Mouse (Mus musculus) right cerebral cortex, postnatal 4 days (tissue): ENCODE results near the gene Rassf8.

Experiments used
- DNase-seq: peaks from one replicate; pipeline ENCODE4 v3.0.0-alpha.2; 2022

The Rassf8 gene

DNA sequence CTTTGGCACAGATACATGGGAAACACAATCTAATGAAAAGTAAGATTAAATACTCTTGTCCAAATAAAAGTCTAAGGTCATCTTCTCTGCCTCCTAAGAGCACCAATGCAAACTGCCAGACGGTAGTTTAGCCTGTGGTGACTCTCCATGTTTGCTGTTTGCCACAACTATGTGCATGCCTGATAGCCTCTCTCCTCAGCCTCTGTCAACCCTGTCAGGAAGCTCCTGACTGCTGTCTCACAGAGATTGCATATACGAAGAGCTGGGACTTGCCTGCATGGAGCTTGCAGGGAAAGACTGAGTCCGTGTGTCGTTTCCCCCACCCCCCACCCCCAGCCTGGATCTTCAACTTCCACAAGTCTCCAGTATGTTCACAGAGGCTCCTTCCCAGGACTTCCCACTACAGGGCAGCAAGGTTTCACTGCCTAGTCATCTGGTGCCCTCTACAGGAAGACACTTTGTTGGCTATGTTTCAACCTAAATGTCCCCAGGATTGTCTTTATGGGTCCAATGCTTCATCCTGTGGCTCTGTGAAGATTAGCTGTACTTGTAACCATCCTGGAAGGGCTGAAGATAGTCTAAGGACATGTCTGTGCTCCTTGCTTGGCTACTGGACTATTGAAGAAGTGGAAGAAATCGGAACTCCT lies 77.2 kb downstream of the Rassf8 start:
- no peak for DNase-seq

DNA sequence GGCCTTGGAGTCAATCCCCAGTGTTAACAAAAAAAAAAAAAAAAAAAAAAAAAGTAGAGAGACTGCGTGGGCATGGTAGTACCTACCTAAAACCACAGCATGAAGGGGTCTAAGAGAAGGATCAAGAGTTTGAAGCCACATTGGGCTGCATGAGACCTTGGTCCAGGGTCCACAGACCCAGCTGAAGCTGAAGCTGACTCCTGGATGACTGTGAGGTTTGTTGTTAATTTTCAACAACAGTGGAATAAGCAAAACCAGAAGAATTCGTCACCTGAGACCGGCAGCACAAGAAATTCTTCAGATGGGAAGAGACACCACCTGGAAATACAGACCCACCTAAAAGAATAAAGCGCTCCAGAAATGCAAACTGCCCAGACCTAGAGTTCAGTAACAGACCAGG lies 79.8 kb downstream of the Rassf8 start:
- DNase-seq = no peak

DNA sequence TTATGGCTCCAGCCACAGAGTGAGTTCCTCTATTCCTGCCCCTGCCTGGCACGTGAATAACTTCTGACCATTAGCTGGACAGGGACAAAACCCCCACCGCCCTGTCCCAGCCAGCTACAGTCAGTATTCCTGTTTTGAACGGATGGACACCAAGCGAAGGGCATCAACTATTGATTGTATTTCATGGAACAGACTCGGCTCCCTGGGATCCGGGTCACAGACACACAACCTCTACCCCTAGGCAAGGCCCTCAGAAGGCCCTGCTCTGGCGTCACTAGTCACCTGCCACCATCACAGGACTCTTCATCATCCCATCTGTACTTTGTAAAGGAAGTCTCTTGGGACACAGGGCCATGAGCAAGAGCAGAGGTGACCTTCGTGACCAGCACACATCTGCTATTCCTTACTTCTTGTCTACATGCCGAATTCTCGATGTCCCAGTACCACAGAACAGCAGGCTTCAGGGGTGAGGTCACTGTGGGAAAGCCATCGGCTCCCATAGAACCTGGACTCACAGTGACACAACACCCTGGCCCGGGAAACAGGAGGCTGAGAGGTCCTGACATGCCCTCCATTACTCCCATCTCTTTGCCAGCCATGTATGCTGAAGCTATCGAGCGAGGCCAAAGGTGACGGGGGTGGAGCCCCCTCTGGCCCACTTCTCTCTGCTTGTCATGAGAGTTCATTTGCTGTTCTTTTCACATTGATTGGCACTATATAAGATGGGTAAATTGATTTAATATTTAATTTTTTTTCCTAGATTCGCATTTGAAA lies 82.7 kb downstream of the Rassf8 start:
- DNase-seq = no peak

DNA sequence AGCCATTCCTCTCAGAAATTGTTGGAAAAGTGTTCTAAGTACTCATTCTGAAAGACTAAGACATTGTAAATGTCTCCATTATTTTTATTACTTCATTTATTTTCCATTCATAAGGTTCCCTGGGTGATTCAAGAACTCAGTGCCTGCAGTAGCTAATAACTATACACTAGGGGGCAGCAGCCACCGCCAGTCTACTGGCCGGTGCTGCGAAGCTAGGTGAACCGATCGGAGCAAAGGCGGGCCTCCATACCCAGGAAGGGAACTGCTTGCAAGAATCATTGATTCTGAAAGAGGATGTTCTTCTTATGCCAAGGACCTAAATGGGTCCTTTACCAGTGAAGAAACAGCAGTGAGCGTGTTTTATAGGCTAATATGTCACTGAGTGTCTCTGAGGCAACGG lies 83.6 kb downstream of the Rassf8 start:
- DNase-seq = peak; percentile 72

DNA sequence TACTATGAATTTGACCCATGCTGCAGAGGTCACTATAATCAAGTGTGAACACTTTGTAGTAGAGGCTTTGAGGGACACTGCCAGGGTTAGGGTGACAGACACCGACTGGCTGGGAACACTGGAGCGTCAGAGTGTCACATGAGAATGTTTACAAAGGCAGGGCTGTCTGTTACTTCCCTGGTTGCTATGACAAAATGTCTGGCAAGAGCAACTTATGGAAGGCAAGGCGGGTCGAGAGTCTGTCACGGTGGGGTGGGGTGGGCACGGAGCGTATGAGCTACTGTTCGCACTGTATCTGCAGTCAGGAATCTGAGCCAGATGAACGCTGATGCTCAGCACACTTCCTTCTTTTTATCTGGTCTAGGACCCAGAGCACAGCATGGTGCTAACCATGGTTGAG lies 84.1 kb downstream of the Rassf8 start:
- no peak for DNase-seq

DNA sequence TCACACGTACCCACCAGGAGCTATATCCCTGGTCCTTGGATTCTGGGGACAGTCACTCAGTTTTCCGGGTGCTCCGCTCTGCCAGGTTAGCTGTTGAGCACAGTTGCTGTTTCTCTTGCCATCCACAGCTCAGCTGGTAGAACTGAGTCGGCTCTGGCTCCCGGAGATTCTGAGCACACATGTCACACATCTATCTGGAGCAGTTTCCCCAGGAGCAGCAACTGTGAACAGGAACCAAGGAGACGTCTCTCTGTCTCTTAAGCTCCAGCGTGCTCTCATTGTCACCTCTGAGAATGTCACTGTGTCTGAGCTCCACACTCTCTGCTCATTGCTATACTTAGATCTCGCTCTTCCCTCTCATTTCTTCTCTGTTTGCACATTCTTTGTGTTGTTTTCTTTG lies 86.4 kb downstream of the Rassf8 start:
- DNase-seq = no peak

DNA sequence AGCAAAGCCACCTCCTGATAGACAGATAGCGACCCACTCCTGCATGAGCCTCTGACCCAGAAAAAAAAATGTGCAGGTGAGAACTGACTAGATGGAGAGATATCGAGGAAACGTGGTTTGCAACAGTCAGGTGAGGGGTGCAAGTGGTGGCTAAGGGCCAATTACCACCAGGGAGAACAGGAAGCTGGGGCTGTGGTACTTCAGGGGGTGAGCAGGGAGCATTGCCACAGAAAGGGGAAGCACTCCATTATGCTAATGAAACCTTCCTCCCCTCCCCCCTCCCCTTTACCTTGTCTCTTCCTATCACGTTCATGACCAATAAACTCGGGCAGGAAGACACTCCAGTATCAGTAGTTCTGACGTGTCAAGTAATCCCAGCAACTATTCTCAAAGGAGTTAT lies 88.8 kb downstream of the Rassf8 start:
- no peak for DNase-seq

DNA sequence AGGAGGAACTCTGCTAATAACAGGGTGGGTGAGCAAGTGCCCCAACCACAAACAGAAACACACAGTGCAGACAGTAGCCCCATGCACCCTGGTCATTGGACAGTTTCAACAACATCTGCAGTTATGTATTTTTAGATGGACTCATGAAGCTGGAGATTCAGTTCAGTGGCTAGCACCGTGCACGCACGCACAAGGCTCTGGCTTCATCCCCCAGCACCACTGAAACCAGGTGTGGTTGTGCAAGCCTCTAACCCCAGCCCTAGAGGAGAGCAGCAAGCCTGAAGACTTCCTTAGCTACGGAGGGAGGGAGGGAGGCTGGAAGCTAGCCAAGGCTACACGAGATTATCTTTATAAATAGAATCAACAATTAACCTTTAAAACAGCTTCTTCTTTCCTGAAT lies 99.1 kb downstream of the Rassf8 start:
- DNase-seq = no peak

DNA sequence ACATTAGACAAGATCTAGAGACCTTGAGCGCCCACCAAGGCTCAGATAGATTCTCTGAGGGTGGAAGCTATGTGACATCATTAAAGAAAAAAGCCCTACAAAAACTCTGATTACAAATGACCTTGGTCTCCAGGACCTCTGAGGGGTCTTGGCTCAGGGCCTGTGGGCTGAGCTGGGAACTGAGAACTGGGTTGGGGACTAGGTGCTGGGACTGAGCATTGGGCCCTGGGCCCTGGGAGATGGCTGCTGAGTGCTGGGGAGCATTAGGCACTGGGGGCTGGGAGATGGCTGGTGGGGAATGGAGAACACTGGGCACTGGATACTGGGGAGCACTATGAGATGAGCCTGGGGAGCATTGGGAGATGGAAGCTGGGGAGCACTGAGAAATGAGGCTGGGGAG lies 99.5 kb downstream of the Rassf8 start:
- no peak for DNase-seq

DNA sequence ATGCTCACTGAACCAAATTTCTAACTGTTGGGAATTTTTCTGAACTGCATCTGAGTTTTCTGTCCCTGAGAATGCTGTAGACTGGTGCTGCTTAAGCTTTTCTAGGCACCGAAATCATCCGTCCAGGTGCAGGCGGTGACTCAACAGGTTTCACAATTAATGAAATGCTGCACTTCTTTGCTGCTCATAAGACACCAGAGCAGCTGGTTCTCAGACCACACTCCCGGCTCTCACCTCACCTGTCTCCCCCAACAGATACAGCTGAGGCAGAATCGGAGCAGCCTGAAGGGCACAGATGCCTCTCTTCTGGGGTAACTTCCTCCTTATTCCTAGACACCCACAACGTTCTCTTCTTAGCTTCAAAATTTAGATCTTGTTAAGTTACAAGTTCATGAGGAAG lies 100.4 kb downstream of the Rassf8 start:
- no peak for DNase-seq

DNA sequence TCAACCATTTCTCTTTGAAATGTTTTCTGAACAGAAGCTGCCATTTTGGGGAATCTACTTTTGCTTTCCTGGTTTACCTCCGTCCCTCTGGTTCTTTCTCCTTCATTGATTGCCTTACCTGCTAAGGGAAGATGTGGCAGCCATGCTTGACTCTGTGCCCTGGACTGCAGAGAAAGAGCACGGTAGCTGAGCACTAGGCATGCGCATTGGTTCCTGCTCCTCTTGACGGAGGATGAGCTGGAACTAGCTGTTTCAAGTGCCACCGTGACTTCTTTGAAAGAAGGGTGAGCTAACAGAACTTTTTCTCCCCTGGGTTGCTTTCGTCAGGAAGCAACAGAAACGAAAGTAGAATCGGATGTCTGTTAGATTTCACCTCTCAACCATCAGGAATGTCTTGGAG lies 101.1 kb downstream of the Rassf8 start:
- no peak for DNase-seq

DNA sequence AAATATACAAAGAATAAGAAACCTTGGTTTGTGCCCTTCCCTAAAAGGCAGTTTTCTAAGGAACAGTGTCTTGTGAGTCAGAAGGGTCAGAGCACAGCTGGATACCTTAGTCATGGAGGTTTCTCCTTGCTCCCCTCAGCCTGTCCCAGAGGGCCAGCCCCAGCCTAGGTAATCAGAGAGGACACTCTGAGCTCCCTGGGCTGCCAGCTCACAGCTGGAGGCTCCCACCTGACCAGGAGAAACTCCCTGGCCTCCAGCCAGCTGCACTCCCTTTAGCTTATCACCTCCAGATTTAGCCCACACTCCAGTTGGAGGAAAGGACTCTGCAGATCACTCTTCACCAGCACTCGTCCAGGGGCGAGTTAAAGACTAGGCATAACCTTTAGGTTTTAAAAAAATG lies 104.2 kb downstream of the Rassf8 start:
- DNase-seq = peak; percentile 23

DNA sequence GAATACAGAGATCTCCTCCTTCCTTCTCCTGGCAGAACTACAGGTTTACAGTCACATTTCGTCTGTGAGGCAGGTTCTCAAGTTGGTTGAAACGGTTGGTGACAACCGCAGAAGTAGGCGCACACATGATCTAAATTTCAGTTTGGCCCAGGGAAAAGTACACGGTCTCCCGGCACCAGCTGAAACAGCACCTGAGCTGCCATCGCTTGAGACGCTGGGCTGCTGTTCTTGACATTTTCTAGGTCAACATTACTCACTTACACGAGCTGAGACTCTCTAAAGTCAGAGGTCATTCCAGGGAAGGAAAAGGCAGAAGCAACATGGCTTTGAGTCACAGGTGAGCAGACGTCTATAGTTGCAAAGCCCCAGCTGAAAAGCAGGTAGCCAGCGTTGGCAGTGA lies 105.4 kb downstream of the Rassf8 start:
- DNase-seq = no peak

DNA sequence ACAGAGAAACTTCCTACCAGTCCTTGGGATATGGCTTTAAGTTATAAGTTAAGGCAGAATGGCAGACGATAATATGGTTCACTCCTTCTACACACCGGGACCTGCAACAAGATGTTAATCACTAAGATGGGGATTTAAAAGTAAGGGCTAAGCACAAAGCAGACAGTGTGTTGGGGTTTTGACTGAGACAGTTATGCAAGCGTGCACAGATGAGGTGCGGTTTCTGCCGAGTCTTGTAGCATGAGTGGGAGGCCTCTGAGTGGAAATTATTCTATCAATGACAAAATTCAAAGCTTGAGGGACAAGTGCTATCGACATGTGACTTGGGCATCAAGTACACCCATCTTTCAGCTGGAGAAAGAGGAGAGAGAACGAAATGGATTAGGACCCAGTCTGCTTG lies 106.2 kb downstream of the Rassf8 start:
- no peak for DNase-seq

DNA sequence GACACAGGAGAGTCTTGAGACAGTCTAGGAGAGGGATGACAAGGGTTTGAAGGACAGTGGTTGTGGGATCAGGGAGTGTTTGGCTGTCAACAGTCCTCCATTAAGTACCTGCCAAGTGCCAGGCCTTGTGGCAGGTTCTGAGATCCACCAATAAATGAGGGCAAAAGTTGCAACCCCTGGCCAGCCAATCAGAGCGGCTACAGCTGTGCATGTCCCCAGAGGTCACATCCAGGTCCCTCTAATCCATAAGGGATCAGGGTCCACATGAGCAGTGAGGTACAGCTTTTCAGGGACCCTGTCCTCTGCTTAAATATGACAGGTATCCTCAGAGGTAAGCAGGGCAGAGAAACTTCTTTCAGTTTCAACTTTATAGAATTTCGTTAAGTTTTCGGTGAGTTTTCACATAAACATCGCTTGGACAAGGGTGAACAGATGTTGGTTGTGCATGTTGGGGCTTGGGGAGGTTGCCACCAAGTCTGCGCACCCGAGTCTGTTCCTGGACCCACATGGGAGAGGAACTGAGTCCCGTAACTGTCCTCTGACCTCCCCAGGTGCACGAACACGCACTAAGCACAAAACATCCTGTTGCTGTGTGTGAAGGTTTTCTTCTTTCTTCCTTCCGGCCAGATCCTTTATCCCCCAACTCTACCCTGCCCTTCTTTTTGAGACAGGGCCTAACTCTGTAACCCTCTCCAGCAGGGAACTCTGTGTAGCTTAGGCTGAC lies 107.0 kb downstream of the Rassf8 start:
- no peak for DNase-seq

DNA sequence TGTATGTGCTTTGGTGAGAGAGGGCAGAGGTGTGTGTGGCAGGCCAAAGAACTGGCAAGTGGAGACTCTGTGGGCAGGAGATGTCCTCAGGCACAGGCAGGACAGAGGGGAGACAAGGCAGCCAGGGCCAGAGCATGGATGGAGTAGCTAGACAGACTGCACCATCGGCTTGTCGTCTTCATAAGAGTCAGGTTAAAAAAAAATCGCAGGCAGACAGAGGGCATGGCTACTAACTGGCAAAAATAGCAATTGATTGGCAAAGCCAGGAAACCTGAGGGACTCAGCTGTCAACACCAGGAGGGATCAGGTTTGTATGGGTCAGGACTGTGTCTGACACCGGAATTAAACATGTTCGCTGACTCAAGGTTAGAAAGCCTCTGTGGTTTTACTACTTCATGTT lies 108.2 kb downstream of the Rassf8 start:
- DNase-seq = no peak

DNA sequence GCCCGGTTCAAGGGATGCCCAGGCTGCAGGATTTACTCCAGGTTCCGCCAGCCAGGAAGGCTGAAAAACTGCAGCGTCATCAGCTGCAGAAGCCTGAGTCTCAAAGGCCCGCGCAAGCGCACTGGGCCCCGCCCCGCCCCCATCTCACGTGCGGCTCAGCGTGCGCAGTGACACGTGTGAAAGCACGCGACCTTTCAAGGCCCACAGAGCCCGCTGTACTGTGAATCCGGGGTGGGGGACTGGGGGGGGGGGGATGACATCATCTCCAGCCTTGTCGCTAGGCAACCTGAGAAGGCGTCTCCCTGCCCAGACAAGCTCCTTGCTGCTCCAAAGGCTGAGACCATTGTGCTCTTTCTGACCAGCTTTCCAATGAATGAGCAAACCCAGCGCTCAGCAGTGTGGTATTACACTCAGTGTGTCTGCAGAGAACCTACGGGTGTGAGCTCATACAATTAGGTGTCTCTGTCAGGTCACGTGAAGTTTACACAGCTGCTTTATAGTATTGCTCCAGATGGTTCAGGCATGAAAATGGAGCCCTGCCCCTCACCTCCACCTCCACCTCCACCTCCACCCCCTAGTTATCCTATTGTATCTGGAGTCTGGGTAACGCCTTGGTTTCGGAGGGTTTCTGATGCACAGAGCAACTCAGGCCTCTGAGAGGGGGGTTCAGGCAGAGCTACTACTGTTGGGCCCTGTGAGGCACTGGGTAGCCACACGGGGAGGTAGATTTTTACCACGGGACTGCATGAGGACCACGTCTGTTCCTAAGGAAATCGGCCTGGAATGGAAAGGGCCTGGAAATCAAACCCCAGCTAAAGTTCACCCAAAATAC lies 109.4 kb downstream of the Rassf8 start:
- DNase-seq = peak; percentile 99

DNA sequence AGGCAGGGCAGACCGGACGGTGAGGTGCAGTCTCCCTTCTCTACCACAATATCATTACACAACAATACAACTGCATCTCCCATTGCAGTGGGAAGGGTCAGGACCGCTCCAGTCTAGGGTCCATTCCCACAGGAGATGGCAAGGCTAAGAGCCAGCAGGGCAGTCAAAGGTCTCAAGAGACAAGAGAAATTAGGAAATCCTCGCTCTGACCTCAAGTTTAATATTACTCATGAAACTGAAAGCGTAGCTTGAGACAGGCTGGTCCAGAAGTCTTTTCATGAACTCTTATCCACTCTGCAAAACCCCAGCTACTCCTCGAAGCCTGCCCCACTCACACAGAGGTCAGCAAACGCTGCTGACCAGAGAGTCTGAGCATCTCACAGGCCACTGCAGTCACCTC lies 110.9 kb downstream of the Rassf8 start:
- no peak for DNase-seq

DNA sequence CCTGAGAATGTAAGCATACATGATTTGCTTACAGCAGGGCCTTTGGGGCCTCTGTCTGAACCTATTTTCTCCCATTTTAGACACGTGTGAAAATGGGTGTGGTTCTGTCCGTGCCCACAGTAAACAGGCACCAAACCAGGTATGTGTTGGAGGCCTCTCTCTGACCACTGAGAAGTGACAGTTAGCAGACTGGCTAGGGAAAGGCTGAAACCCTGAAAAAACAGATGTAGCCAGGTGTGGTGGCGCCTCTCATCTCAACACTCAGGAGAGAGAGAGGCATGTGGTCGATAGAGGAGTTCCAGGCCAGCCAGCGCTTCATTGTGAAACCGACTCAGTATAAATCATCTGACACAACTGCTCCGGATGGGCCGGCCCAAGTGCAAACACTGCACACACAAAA lies 111.9 kb downstream of the Rassf8 start:
- no peak for DNase-seq

DNA sequence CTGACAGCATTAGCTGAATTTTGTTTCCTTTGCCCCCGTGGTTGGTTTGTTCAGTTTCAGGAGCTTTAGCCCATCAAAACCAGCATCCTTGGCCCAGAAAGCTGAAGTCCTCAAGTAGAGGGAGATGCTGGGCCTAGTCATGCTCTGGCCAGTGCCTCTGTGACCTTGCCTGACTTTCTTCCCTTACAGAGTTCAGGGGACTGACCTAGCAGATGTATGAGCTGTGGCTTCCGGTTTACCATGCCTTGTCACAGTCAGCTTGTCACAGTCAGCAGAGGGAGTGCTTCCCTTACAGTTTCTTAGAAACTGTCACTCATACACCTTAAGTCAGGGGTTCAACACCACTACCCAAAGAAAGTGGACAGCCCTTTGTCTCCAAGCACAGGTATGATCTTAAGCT lies 113.8 kb downstream of the Rassf8 start:
- DNase-seq = no peak

DNA sequence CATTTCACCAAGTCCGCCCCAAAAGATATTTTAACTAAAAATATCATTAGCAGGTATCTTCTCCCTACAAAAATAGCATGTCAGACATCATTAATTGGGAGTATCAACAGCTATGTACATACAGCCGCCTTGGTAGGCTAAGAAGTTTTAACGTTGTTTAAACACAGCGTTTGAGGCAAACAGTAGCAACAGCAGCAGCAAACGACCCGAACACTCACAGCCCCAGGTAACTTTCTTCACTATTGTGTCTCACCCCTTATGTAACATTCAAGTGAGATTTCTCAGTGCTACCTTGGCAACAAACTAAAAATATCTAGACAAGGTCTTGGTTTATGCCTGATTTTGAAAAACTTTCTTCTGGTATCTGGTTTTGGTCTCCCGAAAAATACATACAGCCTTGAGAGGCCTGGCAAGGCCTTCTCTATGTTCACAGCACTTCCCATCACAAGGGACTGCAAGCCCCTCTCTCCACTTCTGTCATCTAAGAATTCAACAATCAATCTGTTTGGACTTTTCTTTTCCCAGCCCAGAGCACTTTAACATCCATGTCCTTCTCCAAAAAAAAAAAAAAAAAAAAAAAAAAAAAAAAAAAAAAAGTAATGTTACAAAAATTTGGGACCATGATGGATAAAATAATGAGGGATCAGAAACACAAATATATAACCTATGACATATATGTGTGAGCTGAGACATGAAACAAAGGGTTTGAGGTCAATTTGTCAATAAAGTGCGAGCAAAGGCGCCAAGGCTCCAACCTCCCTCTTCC lies 115.1 kb downstream of the Rassf8 start:
- no peak for DNase-seq

DNA sequence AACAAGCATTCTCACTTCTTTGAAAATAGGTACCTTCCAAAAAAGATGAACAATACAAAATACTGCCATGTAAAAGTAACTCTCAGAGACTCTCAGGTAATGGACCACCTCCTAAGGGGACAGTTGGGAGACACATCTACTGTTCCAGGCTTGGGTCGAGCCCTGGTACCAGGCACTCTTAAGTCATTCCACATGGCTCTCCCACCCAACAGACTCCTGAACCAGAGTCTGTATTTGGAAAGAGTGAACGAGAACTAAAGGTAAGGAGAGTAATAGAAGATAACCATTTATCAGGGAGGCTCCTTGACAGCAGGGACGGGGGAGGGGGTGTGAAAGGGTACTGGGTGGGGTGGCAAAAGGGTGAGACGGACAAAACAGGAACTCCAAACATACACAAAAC lies 115.8 kb downstream of the Rassf8 start:
- no peak for DNase-seq

DNA sequence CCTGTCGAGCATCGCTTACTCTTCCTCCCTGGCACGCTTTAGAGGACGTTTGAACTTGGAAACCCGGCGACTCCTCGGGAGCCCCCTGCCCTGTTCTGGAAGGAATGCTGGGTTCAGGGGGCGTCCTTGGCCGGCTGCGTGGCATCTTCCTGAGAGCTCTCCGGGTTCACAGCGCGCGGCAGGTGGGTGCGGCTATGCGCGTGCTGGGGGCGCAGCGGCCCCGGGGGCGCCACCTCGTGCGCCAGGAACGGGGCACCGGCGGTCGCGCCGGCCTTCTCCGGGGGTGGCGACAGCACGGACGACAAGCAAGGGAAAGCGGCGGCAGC lies 116.2 kb downstream of the Rassf8 start:
- DNase-seq = no peak
